ENCODE assay signal across 8 mouse cellular contexts in the genomic region with DNA sequence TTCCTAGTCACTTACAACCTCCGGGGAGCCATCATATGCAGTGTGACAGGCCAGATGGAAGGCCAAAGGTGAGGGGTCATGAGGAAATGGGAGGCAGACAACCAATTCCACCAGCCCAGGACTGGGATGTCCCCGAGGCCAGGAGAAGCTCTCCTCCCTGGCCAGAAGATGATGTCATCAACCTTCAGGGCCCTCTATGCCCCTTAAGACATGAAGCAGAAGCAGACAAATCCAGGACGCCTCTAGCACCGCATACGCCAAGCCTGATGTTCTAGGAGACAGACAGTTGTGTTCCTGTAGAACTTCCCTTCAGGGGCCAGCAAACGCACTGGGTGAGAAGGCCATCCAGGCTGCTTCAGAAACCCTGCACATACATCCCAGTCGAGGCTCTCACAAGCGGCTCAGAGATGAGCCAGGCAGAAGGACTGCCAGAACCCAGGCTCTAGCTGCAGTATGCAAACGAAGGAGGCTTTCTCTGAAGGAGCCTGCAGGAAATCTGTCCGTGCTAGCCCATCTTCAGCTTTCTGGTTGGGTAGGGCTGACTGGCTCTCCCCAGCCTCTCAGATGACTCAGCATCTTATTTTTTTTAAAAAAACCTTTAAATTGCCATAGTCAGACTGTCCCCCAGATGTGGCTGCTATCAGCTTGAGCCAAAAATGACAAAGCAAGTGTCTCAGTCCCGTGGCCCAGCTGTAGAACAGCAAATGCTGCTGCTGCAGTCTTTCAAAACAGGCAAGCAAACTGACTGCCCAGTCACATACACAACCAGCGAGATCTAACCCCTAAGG. TPM values are rescaled to one million over a fixed set of nuclear protein-coding genes. Genes with fewer than 3 reads are reported as not detected.
A peak's percentile ranks its signal among the peaks of the same experiment; 100 is the strongest.
DNase-seq lines count a peak whose midpoint lies in the region; ATAC-seq and TF ChIP-seq lines count a peak whose summit lies in the region.

No protein-coding gene starts in this region.

- no peaks in the 10 kb centered on the region for H3K27me3 ChIP-seq in MEL (ENCODE audit: control insufficient read depth in 1 of 2, insufficient read depth in 2 of 2, low read length in 2 of 2)
- no peaks in the 10 kb centered on the region for H3K27me3 ChIP-seq in limb, embryonic 12.5 days

- TF ChIP-seq EP300 in MEL (IDR thresholded peaks at IDR 0.05; ENCODE audit: low read depth in 1 of 2, low read length in 2 of 2) = peak; percentile 37 to 75; a peak in 2 of 4 replicates

- H3K4me1 ChIP-seq in MEL (ENCODE audit: control insufficient read depth in 1 of 2, insufficient read depth in 2 of 2, low read length in 2 of 2) = peaks cover 18 to 41% of the 10 kb centered on the region in 2 experiments
- H3K4me1 ChIP-seq in limb, embryonic 12.5 days (replicated peaks) = peaks cover 44% of the 10 kb centered on the region

- ATAC-seq in erythroblast, adult 5-6 weeks (replicated peaks; ENCODE audit: low FRiP score, poor library complexity, severe bottlenecking) = peak; percentile 67
- no peak; the same call in 1 of the 2 replicates for ATAC-seq in limb, embryonic 12.5 days (ENCODE audit: insufficient number of reproducible peaks, insufficient read depth, low FRiP score, low TSS enrichment, low read depth)
- no peak for ATAC-seq in granulocyte monocyte progenitor cell, adult 5-6 weeks (replicated peaks; ENCODE audit: poor library complexity, severe bottlenecking)

- no peak for TF ChIP-seq CTCF in MEL (IDR thresholded peaks at IDR 0.05 in 2 of 3, conservative IDR thresholded peaks at IDR 0.05 in 1 of 3; ENCODE audit: control insufficient read depth in 1 of 3, insufficient read depth in 1 of 3, low read depth in 2 of 3, low read length in 3 of 3, poor library complexity in 1 of 3, severe bottlenecking in 1 of 3)

- H3K79me2 ChIP-seq in MEL (ENCODE audit: control insufficient read depth, insufficient read depth, low read length, poor library complexity) = peaks cover 47% of the 10 kb centered on the region

- no peak for TF ChIP-seq POLR2A in MEL (IDR thresholded peaks at IDR 0.05; ENCODE audit: control insufficient read depth in 1 of 2, insufficient read depth in 1 of 2, low read depth in 1 of 2, low read length in 2 of 2, poor library complexity in 1 of 2)

- H3K27ac ChIP-seq in MEL (ENCODE audit: control insufficient read depth, low read depth, low read length) = peak overlapping the region; percentile 52
- H3K27ac ChIP-seq in limb, embryonic 12.5 days = peak overlapping the region; percentile 24; the same call in 1 of the 2 replicates

- peak; percentile 45 to 56 for DNase-seq in layer of hippocampus, adult 18-20 months (ENCODE audit: low spot score in 2 of 2)
- DNase-seq in layer of hippocampus, postnatal 25 days (ENCODE audit: extremely low spot score in 1 of 2, low spot score in 1 of 2) = no peak
- DNase-seq in MEL (ENCODE audit: low read depth, low spot score) = peak; percentile 83
- no peak for DNase-seq in kidney, adult 18-20 months
- DNase-seq in urinary bladder, postnatal 10 days (ENCODE audit: low spot score) = no peak

- WGBS in limb, embryonic 12.5 days = 57% methylated on average over 12 of the region's 12 CpGs

- no peak for TF ChIP-seq RAD21 in MEL (IDR thresholded peaks at IDR 0.05; ENCODE audit: low read depth, low read length)

- peak overlapping the region in 1 of 2 experiments; percentile 3; a peak in 1 of 4 replicates for H3K4me3 ChIP-seq in MEL (ENCODE audit: control insufficient read depth in 1 of 2, insufficient read depth in 1 of 2, low read depth in 2 of 2, low read length in 2 of 2)
- H3K4me3 ChIP-seq in limb, embryonic 12.5 days (replicated peaks) = no peak overlapping the region

- no peak overlapping the region for H3K4me2 ChIP-seq in limb, embryonic 12.5 days

- no peaks in the 10 kb centered on the region for H3K9me3 ChIP-seq in MEL (replicated peaks; ENCODE audit: insufficient read depth, low read length)
- no peaks in the 10 kb centered on the region for H3K9me3 ChIP-seq in limb, embryonic 12.5 days

- H3K9ac ChIP-seq in MEL (ENCODE audit: control insufficient read depth, low read depth, low read length, poor library complexity, severe bottlenecking) = peak overlapping the region; percentile 18
- no peak overlapping the region for H3K9ac ChIP-seq in limb, embryonic 12.5 days (replicated peaks)

- peaks cover 0 to 31% of the 10 kb centered on the region in 2 experiments; a peak in 2 of 4 replicates for H3K36me3 ChIP-seq in MEL (ENCODE audit: control insufficient read depth in 1 of 2, insufficient read depth in 2 of 2, low read length in 2 of 2)
- H3K36me3 ChIP-seq in limb, embryonic 12.5 days = no peaks in the 10 kb centered on the region

TF ChIP-seq in MEL, 35 proteins besides CTCF, POLR2A, EP300 and RAD21 (continues in another document):
- TF ChIP-seq TCF12 (IDR thresholded peaks at IDR 0.05; ENCODE audit: low read depth, low read length) (peak; percentile 78; the same call in 1 of the 2 replicates), UBTF (IDR thresholded peaks at IDR 0.05; ENCODE audit: borderline replicate concordance, insufficient read depth, low read depth, low read length) (no peak), SMC3 (IDR thresholded peaks at IDR 0.05; ENCODE audit: low read depth, low read length) (no peak), MYC (IDR thresholded peaks at IDR 0.05; ENCODE audit: low read depth, low read length) (peak; percentile 57; the same call in 1 of the 2 replicates), ZNF384 (IDR thresholded peaks at IDR 0.05; ENCODE audit: low read depth, low read length) (peak; percentile 95), NRF1 (IDR thresholded peaks at IDR 0.05; ENCODE audit: insufficient read depth, low read depth, low read length, poor library complexity, severe bottlenecking) (no peak), GABPA (IDR thresholded peaks at IDR 0.05; ENCODE audit: low read depth, low read length) (peak; percentile 74), POLR2AphosphoS5 (IDR thresholded peaks at IDR 0.05; ENCODE audit: borderline replicate concordance, low read depth, low read length) (no peak), TBP (IDR thresholded peaks at IDR 0.05; ENCODE audit: low read depth, low read length) (no peak), MYB (IDR thresholded peaks at IDR 0.05; ENCODE audit: low read depth, low read length) (no peak), MXI1 (IDR thresholded peaks at IDR 0.05; ENCODE audit: low read depth, low read length) (peak; percentile 78), ETS1 (IDR thresholded peaks at IDR 0.05; ENCODE audit: low read depth, low read length) (peak; percentile 98), JUND (IDR thresholded peaks at IDR 0.05; ENCODE audit: low read depth, low read length) (no peak)

RNA-seq across cellular contexts. Expression of gene Ube2o, which starts 8.3 kb away (rescaled TPM):
- total RNA-seq in layer of hippocampus, adult 18-20 months (2021) = 100 to 1,000 TPM in 1 of 2 experiments, 10 to 100 TPM in 1; 99.4 to 104 TPM
- 10 to 100 TPM; 97.0 to 97.1 TPM for total RNA-seq in layer of hippocampus, postnatal 25 days (2021)
- 22.9 and 31.1 TPM in 2 replicates for total RNA-seq in MEL (2012; rRNA removed)
- 10 to 100 TPM in 1 of 2 experiments, not detected in 1; 42.8 TPM for polyA plus RNA-seq in MEL (2012; ENCODE audit: insufficient read depth in 1 of 2, insufficient read length in 2 of 2, low read depth in 1 of 2, low replicate concordance in 2 of 2, missing spikeins in 1 of 2)
- total RNA-seq in erythroblast, adult 5-6 weeks (2015; ENCODE audit: low replicate concordance) = 473 and 508 TPM in 2 replicates
- 800 and 935 TPM in 2 replicates for total RNA-seq in erythroblast, adult 5-6 weeks (2017; ENCODE audit: low replicate concordance)
- 14.8 and 21.7 TPM in 2 replicates for polyA plus RNA-seq in limb, embryonic 12.5 days (2016; fragmentation: Nextera tagmentation; extraction: Ambion mirVana)
- 5.2 and 6.8 TPM in 2 replicates for total RNA-seq in granulocyte monocyte progenitor cell, adult 5-6 weeks (2014; fragmentation: Nextera tagmentation)
- total RNA-seq in granulocyte monocyte progenitor cell, adult 5-6 weeks (2017) = 5.4 and 6.6 TPM in 2 replicates

RNA-seq across cellular contexts. Expression of gene Aanat, which starts 13.3 kb away (rescaled TPM):
- 1 to 10 TPM in 1 of 2 experiments, under 1 TPM in 1; 0.33 to 1.1 TPM for total RNA-seq in layer of hippocampus, adult 18-20 months (2021)
- total RNA-seq in layer of hippocampus, postnatal 25 days (2021) = under 1 TPM; 0.32 to 0.68 TPM
- not detected in 2 replicates for total RNA-seq in MEL (2012; rRNA removed)
- not detected for polyA plus RNA-seq in MEL (2012; ENCODE audit: insufficient read depth in 1 of 2, insufficient read length in 2 of 2, low read depth in 1 of 2, low replicate concordance in 2 of 2, missing spikeins in 1 of 2)
- total RNA-seq in erythroblast, adult 5-6 weeks (2015; ENCODE audit: low replicate concordance) = not detected in 2 replicates
- total RNA-seq in erythroblast, adult 5-6 weeks (2017; ENCODE audit: low replicate concordance) = not detected in 2 replicates
- not detected in 2 replicates for polyA plus RNA-seq in limb, embryonic 12.5 days (2016; fragmentation: Nextera tagmentation; extraction: Ambion mirVana)
- not detected in 2 replicates for total RNA-seq in granulocyte monocyte progenitor cell, adult 5-6 weeks (2014; fragmentation: Nextera tagmentation)
- not detected in 2 replicates for total RNA-seq in granulocyte monocyte progenitor cell, adult 5-6 weeks (2017)

RNA-seq across cellular contexts. Expression of gene Sphk1, which starts 42.2 kb away (rescaled TPM):
- 1 to 10 TPM in 1 of 2 experiments, under 1 TPM in 1; 0.84 to 2.3 TPM for total RNA-seq in layer of hippocampus, adult 18-20 months (2021)
- 1 to 10 TPM; 1.3 to 2.1 TPM for total RNA-seq in layer of hippocampus, postnatal 25 days (2021)
- total RNA-seq in MEL (2012; rRNA removed) = 77.5 and 127 TPM in 2 replicates
- polyA plus RNA-seq in MEL (2012; ENCODE audit: insufficient read depth in 1 of 2, insufficient read length in 2 of 2, low read depth in 1 of 2, low replicate concordance in 2 of 2, missing spikeins in 1 of 2) = 10 to 100 TPM in 1 of 2 experiments, not detected in 1; 53.5 TPM
- total RNA-seq in erythroblast, adult 5-6 weeks (2015; ENCODE audit: low replicate concordance) = 14.2 and 15.9 TPM in 2 replicates
- 45.3 and 46.3 TPM in 2 replicates for total RNA-seq in erythroblast, adult 5-6 weeks (2017; ENCODE audit: low replicate concordance)
- polyA plus RNA-seq in limb, embryonic 12.5 days (2016; fragmentation: Nextera tagmentation; extraction: Ambion mirVana) = 1.4 and 1.8 TPM in 2 replicates
- not detected in 2 replicates for total RNA-seq in granulocyte monocyte progenitor cell, adult 5-6 weeks (2014; fragmentation: Nextera tagmentation)
- total RNA-seq in granulocyte monocyte progenitor cell, adult 5-6 weeks (2017) = not detected in 2 replicates

RNA-seq across cellular contexts. Expression of gene Rhbdf2, which starts 53.9 kb away (rescaled TPM):
- 1 to 10 TPM; 1.1 to 1.3 TPM for total RNA-seq in layer of hippocampus, adult 18-20 months (2021)
- total RNA-seq in layer of hippocampus, postnatal 25 days (2021) = 1 to 10 TPM; 1.1 to 1.8 TPM
- total RNA-seq in MEL (2012; rRNA removed) = 6.4 and 7.7 TPM in 2 replicates
- polyA plus RNA-seq in MEL (2012; ENCODE audit: insufficient read depth in 1 of 2, insufficient read length in 2 of 2, low read depth in 1 of 2, low replicate concordance in 2 of 2, missing spikeins in 1 of 2) = 10 to 100 TPM in 1 of 2 experiments, not detected in 1; 13.7 TPM
- total RNA-seq in erythroblast, adult 5-6 weeks (2015; ENCODE audit: low replicate concordance) = 2.3 and 5.0 TPM in 2 replicates
- 2.8 and 3.2 TPM in 2 replicates for total RNA-seq in erythroblast, adult 5-6 weeks (2017; ENCODE audit: low replicate concordance)
- 4.1 and 5.1 TPM in 2 replicates for polyA plus RNA-seq in limb, embryonic 12.5 days (2016; fragmentation: Nextera tagmentation; extraction: Ambion mirVana)
- 7.3 and 8.6 TPM in 2 replicates for total RNA-seq in granulocyte monocyte progenitor cell, adult 5-6 weeks (2014; fragmentation: Nextera tagmentation)
- total RNA-seq in granulocyte monocyte progenitor cell, adult 5-6 weeks (2017) = 2.9 TPM in 2 replicates

Comparison
In these comparisons a context has a peak if more than half of its experiments do, and no peak if none do; other contexts are left out.
1. DNase-seq: peak in layer of hippocampus, adult 18-20 months (2 of 2) and MEL (single experiment); none in layer of hippocampus, postnatal 25 days (0 of 2), kidney, adult 18-20 months (single experiment) and urinary bladder, postnatal 10 days (single experiment).
2. RNA of gene Ube2o, which starts 8.3 kb away (total RNA-seq): 473 to 935 TPM in erythroblast, adult 5-6 weeks; 99.4 to 104 TPM in layer of hippocampus, adult 18-20 months, 97.0 to 97.1 TPM in layer of hippocampus, postnatal 25 days, 22.9 to 31.1 TPM in MEL and 5.2 to 6.8 TPM in granulocyte monocyte progenitor cell, adult 5-6 weeks; every median in the first group is over 4 times any median in the second.
3. RNA of gene Sphk1, which starts 42.2 kb away (total RNA-seq): 77.5 to 127 TPM in MEL and 14.2 to 46.3 TPM in erythroblast, adult 5-6 weeks; 0.84 to 2.3 TPM in layer of hippocampus, adult 18-20 months, 1.3 to 2.1 TPM in layer of hippocampus, postnatal 25 days and not detected in granulocyte monocyte progenitor cell, adult 5-6 weeks; every median in the first group is over 4 times any median in the second.